Mouse (Mus musculus): ENCODE measurements around the gene Tprgl. TPM values are rescaled to one million over a fixed set of nuclear protein-coding genes. Genes with fewer than 3 reads are reported as not detected.

Gene Tprgl
- 99.9 TPM for polyA plus RNA-seq (2014; fragmentation: Illumina TruSeq; extraction: RNeasy Lipid Tissue Mini Kit (QIAGEN cat#74804); ENCODE audit: low read depth, low replicate concordance)

GRCm38 (mm10) chr4:154160538-154161390 is at the start of gene Tprgl:
TSS of gene Tprgl (minus strand) at chr4:154160666.

GRCm38 (mm10) chr4:154170506-154171150 is 10.2 kb upstream of the Tprgl start, which contains the start of gene Megf6:
TSS of gene Megf6 (plus strand) at chr4:154170730.

GRCm38 (mm10) chr4:154142211-154143040 is 18.0 kb downstream of the Tprgl start, which contains the start of gene Wrap73:
TSS of gene Wrap73 (plus strand) at chr4:154142372.

GRCm38 (mm10) chr4:154140182-154140212 is 20.5 kb downstream of the Tprgl start, which contains the start of gene Trp73:
TSS of gene Trp73 (minus strand) at chr4:154140208.

Other genes with a start within 250 kb of the Tprgl start
- 10.1 TPM for gene A430005L14Rik, start 203.4 kb downstream of the Tprgl start, polyA plus RNA-seq (2014; fragmentation: Illumina TruSeq; extraction: RNeasy Lipid Tissue Mini Kit (QIAGEN cat#74804); ENCODE audit: low read depth, low replicate concordance)
- 8.5 TPM for gene Dffb, start 185.5 kb downstream of the Tprgl start, polyA plus RNA-seq (2014; fragmentation: Illumina TruSeq; extraction: RNeasy Lipid Tissue Mini Kit (QIAGEN cat#74804); ENCODE audit: low read depth, low replicate concordance)
- 12.6 TPM for gene Cep104, start 185.5 kb downstream of the Tprgl start, polyA plus RNA-seq (2014; fragmentation: Illumina TruSeq; extraction: RNeasy Lipid Tissue Mini Kit (QIAGEN cat#74804); ENCODE audit: low read depth, low replicate concordance)
- 10.1 TPM for gene Lrrc47, start 148.9 kb downstream of the Tprgl start, polyA plus RNA-seq (2014; fragmentation: Illumina TruSeq; extraction: RNeasy Lipid Tissue Mini Kit (QIAGEN cat#74804); ENCODE audit: low read depth, low replicate concordance)
- 0.09 TPM for gene Smim1, start 134.4 kb downstream of the Tprgl start, polyA plus RNA-seq (2014; fragmentation: Illumina TruSeq; extraction: RNeasy Lipid Tissue Mini Kit (QIAGEN cat#74804); ENCODE audit: low read depth, low replicate concordance)
- gene Ccdc27, start 118.0 kb downstream of the Tprgl start, polyA plus RNA-seq (2014; fragmentation: Illumina TruSeq; extraction: RNeasy Lipid Tissue Mini Kit (QIAGEN cat#74804); ENCODE audit: low read depth, low replicate concordance), result not detected
- not detected for gene Trp73, start 20.5 kb downstream of the Tprgl start, polyA plus RNA-seq (2014; fragmentation: Illumina TruSeq; extraction: RNeasy Lipid Tissue Mini Kit (QIAGEN cat#74804); ENCODE audit: low read depth, low replicate concordance)
- 1.2 TPM for gene Wrap73, start 18.3 kb downstream of the Tprgl start, polyA plus RNA-seq (2014; fragmentation: Illumina TruSeq; extraction: RNeasy Lipid Tissue Mini Kit (QIAGEN cat#74804); ENCODE audit: low read depth, low replicate concordance)
- gene Megf6, start 10.1 kb upstream of the Tprgl start, polyA plus RNA-seq (2014; fragmentation: Illumina TruSeq; extraction: RNeasy Lipid Tissue Mini Kit (QIAGEN cat#74804); ENCODE audit: low read depth, low replicate concordance), result 0.06 TPM
- 1.7 TPM for gene Arhgef16, start 141.0 kb upstream of the Tprgl start, polyA plus RNA-seq (2014; fragmentation: Illumina TruSeq; extraction: RNeasy Lipid Tissue Mini Kit (QIAGEN cat#74804); ENCODE audit: low read depth, low replicate concordance)
- not detected for gene B230104I21Rik, start 175.5 kb upstream of the Tprgl start, polyA plus RNA-seq (2014; fragmentation: Illumina TruSeq; extraction: RNeasy Lipid Tissue Mini Kit (QIAGEN cat#74804); ENCODE audit: low read depth, low replicate concordance)

Data from sigmoid colon, adult 10 weeks (tissue).